Mouse (Mus musculus) frontal cortex, postnatal 10 days (tissue): ENCODE measurements around the gene Smpd2.

Experiments used
- DNase-seq, 2 experiments: peaks; one replicate each; pipeline ENCODE4 v3.0.0; 2022; ENCODE audit warnings: low spot score in 2 of 2, mixed read lengths in 1 of 2

The Smpd2 gene

GRCm38 (mm10) chr10:41489708-41490517, at the start of gene Smpd2, which contains the start of gene Ppil6:
Gene Smpd2, minus strand, starts transcription at chr10:41490369.
Gene Ppil6, plus strand, starts transcription at chr10:41490439.
- peak; percentile 91 to 95 for DNase-seq

GRCm38 (mm10) chr10:41538986-41539385, 48.8 kb upstream of the Smpd2 start:
- no peak for DNase-seq

DNA sequence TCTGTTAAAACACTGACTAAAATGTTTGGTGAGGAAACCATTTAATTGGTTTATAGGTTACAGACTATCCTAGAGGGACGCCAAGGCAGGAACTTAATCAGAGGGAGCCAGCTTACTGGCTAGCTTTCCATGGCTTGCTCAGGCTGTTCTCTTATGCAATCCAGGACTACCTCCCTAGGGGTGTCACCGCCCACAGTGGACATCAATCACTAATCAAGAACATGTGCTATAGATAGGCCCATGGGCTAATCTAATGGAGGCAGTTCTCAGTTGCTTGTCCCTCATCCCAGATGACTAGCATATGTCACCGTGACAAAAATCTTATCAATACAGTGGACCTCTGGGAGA, 47.8 kb upstream of the Smpd2 start:
- DNase-seq: no peak

DNA sequence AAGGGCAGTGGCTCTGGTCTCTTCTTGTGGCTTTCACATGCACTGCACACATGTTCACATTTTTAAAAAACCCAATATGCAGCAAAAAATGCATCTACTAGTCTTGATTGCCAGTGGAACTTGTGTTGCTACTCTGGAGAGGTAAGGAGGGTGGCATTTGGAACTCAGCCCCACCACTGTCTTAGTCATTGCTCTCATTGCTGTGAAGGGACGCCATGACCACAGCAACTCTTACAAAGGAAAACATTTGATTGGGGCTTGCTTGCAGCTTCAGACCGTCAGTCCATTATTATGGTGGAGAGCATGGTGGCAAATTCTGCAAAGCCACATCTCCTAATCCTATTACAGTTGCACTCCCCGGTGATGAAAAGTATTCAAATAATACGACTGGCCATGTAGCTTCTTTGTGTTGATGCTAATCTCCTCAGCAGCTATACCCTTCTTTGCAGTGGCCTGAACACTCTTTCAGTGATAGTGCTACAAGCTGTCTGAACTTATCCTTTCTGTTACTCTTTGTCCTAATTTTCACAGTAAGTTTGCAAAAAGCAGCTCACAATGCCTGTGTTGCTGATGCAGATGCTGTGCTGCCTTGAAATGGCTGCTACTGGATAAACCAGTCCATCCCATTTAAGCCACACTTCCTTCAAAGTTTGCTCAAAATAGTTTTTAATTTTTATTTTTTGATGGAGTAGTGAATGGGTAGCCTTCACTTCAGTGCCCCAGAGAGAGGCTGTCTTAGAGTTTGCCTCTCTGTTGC, 47.2 kb upstream of the Smpd2 start:
- DNase-seq: no peak

GRCm38 (mm10) chr10:41536714-41537113, 46.5 kb upstream of the Smpd2 start:
- no peak for DNase-seq

- no peak for DNase-seq
Measured at GRCm38 (mm10) chr10:41535991-41536390, 45.8 kb upstream of the Smpd2 start.

DNA sequence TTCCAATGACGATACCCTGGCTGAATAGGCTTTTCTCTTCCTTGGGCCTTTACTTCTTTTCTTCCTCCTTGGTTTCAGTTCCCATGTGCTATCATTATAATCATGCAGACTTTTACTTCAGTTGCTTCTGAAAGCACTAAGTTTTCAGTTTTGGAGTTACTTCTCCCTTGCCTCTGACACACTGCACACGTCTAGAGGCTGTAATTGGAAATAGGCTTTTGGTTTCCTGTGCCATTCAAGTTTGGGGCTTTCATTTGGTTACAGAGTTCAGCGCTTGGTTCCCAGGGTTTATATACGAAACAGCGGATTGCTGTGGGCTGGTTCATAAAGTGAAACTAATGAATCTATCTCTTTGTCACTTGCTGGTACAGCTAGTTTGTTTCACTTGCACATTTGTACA, 39.8 kb upstream of the Smpd2 start:
- no peak for DNase-seq

GRCm38 (mm10) chr10:41525696-41526095, 35.5 kb upstream of the Smpd2 start:
- DNase-seq: no peak

- DNase-seq: no peak
Measured at GRCm38 (mm10) chr10:41523386-41523785, 33.2 kb upstream of the Smpd2 start.

DNA sequence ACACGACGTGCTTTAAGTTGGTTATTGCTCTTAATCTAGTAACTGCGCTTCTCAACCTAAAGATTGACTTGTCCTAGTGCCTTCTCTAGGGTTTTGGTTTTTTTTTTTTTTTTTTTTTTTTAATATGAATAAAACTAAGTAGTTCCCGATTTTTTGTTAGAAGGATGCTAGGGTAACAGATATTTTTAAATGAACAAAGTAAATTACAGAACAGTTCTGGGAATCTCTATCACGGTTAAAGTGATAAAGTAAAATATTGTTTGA, 30.2 kb upstream of the Smpd2 start:
- no peak for DNase-seq

GRCm38 (mm10) chr10:41519640-41520409, 29.7 kb upstream of the Smpd2 start:
- peak in 1 of 2 experiments; percentile 23 for DNase-seq

- peak; percentile 82 to 90 for DNase-seq
Measured at GRCm38 (mm10) chr10:41518981-41519618, 28.9 kb upstream of the Smpd2 start, which contains the start of gene Cd164. Gene Cd164, plus strand, starts transcription at chr10:41519414.

DNA sequence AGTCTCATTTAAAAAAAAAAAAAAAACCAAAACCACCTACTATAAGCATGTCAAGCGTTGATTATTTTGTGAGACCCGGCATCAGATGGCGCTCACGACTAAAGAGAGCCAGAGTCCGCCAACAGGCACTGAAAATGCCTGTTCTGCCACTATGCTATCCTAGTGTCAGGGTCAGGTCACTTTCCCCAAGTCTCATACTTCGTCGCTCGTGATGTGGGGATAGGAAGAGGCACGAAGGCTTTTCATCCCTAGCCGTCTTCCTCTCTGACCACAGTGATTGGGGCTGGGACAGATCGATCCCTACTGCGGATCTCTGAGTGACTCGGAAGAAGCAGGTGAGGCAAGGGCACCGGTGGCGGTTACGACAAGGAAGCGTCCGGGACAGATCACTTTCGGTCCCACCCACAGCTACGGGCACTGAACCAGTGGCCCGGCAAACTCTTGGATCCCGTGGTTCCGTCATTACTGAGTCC, 28.4 kb upstream of the Smpd2 start:
- peak in 1 of 2 experiments; percentile 60 for DNase-seq

- no peak for DNase-seq
Measured at GRCm38 (mm10) chr10:41514921-41515320, 24.8 kb upstream of the Smpd2 start.

DNA sequence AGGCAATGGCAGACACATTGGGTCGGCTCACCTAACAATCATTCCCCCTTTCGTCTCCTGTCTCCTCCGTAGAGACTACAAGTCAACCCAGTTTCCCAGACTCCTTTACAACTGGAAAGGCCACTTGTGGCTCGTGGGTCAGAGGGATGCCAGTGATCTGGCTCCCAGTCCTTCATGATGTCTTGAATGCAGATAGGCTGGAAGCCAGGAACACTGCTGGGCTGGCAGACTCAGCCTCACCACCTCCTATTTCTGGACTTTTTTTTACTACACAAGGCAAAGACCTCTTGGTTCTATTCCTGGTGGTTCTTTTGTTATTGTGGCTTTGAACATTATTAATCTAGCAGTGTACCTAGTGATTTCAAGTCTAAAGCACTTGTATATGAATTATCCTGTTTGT, 24.1 kb upstream of the Smpd2 start:
- DNase-seq: no peak

- no peak for DNase-seq
Measured at GRCm38 (mm10) chr10:41509160-41509559, 19.0 kb upstream of the Smpd2 start.

GRCm38 (mm10) chr10:41505446-41505845, 15.3 kb upstream of the Smpd2 start:
- DNase-seq: peak; percentile 42 to 58

DNA sequence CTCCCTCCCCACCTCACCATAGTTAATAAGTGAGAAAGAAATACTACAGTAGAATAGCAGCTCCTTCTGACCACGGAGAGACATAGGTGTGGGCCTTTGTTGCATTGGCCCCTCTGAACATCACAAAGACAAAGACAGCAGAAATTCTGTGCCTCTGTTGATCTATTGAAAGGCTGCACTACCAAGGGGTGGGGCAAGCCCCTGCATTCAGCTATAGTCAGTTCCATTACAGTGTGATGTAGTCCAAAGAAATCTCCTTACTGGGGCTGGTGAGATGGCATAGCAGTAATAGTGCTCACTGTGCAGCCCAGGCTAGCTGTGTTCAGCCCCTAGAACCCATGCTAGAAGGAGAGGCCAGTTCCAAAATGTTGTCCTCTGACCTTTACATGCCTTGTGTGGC, 14.8 kb upstream of the Smpd2 start:
- DNase-seq: no peak

- no peak for DNase-seq
Measured at GRCm38 (mm10) chr10:41500941-41501340, 10.8 kb upstream of the Smpd2 start.

GRCm38 (mm10) chr10:41491111-41491510, 942 bp upstream of the Smpd2 start:
- no peak for DNase-seq

DNA sequence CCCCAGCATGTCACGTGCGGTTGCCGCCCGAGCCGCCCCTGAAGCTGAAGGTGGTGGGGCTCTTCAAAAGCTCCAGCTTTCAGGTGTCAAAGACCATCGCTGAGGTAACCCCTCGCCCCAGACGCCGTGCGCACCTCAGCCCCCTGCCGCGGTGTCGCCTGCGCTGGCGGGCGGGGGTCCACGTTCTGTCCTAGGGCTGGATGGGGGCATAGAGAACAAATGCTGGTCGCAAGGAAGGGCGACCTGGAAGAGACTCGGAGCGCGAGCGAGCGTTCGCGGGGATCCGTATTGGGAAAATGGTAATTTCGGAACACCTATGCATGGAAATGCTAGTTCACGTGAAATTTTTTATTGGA, 327 bp upstream of the Smpd2 start:
- DNase-seq: no peak

- DNase-seq: no peak
Measured at GRCm38 (mm10) chr10:41489294-41489693, 875 bp downstream of the Smpd2 start.
